Comparison of ENCODE assay signal across 8 mouse cellular contexts in the genomic region with DNA sequence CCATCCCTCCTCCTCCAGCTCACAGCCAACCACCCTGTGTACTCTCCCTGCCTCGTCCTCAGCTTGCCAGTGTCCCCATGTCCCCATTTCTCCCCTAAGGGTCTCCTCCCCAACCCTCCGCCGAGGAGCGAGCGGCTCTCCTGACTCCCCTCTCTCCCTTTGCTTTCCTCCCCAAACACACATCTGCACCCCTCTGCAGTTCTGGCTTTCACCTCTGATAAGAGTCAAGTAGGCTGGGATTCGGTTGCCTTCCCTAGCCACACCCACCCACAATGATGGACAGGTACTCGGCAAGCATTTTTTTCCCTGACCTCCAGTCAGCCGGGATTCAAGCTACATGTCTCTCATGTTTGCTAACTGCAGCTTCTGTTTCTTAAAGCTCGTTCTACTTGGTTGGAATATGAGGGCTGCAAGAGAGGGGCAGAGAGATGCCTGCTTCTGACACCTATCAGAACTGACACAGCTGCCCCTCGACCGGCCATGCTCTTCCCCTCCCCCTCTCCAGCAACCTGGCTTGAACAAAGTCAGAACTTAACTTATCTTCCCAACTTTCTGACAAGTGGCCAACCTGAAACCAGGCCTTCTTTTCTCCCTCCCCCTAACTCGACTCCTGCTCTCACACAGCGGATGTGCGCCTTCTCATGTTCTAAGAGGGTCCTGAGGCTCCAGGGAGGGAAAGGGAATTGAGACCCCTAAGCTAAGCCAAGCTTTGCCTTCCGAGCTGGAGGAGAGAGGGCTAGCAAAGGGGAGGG. TPM values are rescaled to one million over a fixed set of nuclear protein-coding genes. Genes with fewer than 3 reads are reported as not detected.
DNase-seq lines count a peak whose midpoint lies in the region; ATAC-seq and TF ChIP-seq lines count a peak whose summit lies in the region.

No protein-coding gene starts in this region.

- H3K9ac ChIP-seq in forebrain, embryonic 15.5 days (replicated peaks) = peak overlapping the region; percentile 75
- peak overlapping the region; percentile 75 for H3K9ac ChIP-seq in neural tube, embryonic 12.5 days

- no peaks in the 10 kb centered on the region for H3K4me1 ChIP-seq in cerebellum, adult 2 months (ENCODE audit: control insufficient read depth, insufficient read depth, low read length)
- H3K4me1 ChIP-seq in forebrain, embryonic 15.5 days = peaks cover 57% of the 10 kb centered on the region
- H3K4me1 ChIP-seq in neural tube, embryonic 12.5 days = peaks cover 62% of the 10 kb centered on the region

- TF ChIP-seq CTCF in cerebellum, adult 2 months (IDR thresholded peaks at IDR 0.05; ENCODE audit: borderline replicate concordance, insufficient read depth, low read depth, low read length) = no peak

- 0 out of 2 replicates have a peak, but pooled peaks have one; percentile 14 for ATAC-seq in forebrain, embryonic 15.5 days (replicated peaks)
- ATAC-seq in neural tube, embryonic 12.5 days (ENCODE audit: low FRiP score, low read depth) = no peak

- H3K27ac ChIP-seq in cerebellum, adult 2 months (ENCODE audit: insufficient read depth, low read length) = no peak overlapping the region
- peak overlapping the region; percentile 76 for H3K27ac ChIP-seq in forebrain, embryonic 15.5 days (replicated peaks)
- peak overlapping the region; percentile 47 for H3K27ac ChIP-seq in neural tube, embryonic 12.5 days

- WGBS in cerebellum, adult 2 months = 13% methylated on average over 15 of the region's 15 CpGs
- 2% methylated on average over 14 of the region's 15 CpGs for WGBS in forebrain, embryonic 15.5 days
- WGBS in neural tube, embryonic 12.5 days = 3% methylated on average over 15 of the region's 15 CpGs

- peaks cover 1% of the 10 kb centered on the region; the same call in 1 of the 2 replicates for H3K27me3 ChIP-seq in cerebellum, adult 2 months (ENCODE audit: control insufficient read depth, insufficient read depth, low read length)
- H3K27me3 ChIP-seq in forebrain, embryonic 15.5 days = 0 out of 2 replicates have a peak, but pooled peaks cover 4% of the 10 kb centered on the region
- H3K27me3 ChIP-seq in neural tube, embryonic 12.5 days (replicated peaks) = no peaks in the 10 kb centered on the region

- peak in 1 of 2 experiments; percentile 17 for DNase-seq in cerebellum, adult 2 months
- no peak for DNase-seq in cerebellum, adult 11-12 months
- DNase-seq in NIH3T3 (ENCODE audit: low read depth) (peak; percentile 80), liver (peak; percentile 38)
- DNase-seq in thymus, postnatal 4 days = no peak
- DNase-seq in left cerebral cortex, postnatal 25 days (ENCODE audit: low spot score in 2 of 2) = no peak

- no peaks in the 10 kb centered on the region for H3K9me3 ChIP-seq in forebrain, embryonic 15.5 days
- no peaks in the 10 kb centered on the region for H3K9me3 ChIP-seq in neural tube, embryonic 12.5 days

- intact Hi-C loops in left cerebral cortex, postnatal 25 days (cut with DNase I) = no loop called here

- H3K4me3 ChIP-seq in cerebellum, adult 2 months (replicated peaks; ENCODE audit: insufficient read depth, low read depth, low read length) = peak overlapping the region; percentile 17
- peak overlapping the region; percentile 85 for H3K4me3 ChIP-seq in forebrain, embryonic 15.5 days
- H3K4me3 ChIP-seq in neural tube, embryonic 12.5 days = peak overlapping the region; percentile 64

- no peak for TF ChIP-seq POLR2A in cerebellum, adult 2 months (IDR thresholded peaks at IDR 0.05; ENCODE audit: borderline replicate concordance, insufficient read depth, low read length)

- H3K36me3 ChIP-seq in forebrain, embryonic 15.5 days = no peaks in the 10 kb centered on the region
- H3K36me3 ChIP-seq in neural tube, embryonic 12.5 days = no peaks in the 10 kb centered on the region

- H3K4me2 ChIP-seq in forebrain, embryonic 15.5 days (replicated peaks) = peak overlapping the region; percentile 66
- peak overlapping the region; percentile 82 for H3K4me2 ChIP-seq in neural tube, embryonic 12.5 days (replicated peaks)

RNA-seq across cellular contexts. Expression of a gene that starts 2.0 kb away (rescaled TPM):
- polyA plus RNA-seq in cerebellum, adult 2 months (2012; rRNA removed) = 5.6 and 6.1 TPM in 2 replicates
- 5.0 and 5.7 TPM in 2 replicates for polyA plus RNA-seq in forebrain, embryonic 15.5 days (2015; fragmentation: Nextera tagmentation; extraction: Ambion mirVana)
- 12.9 and 13.2 TPM in 2 replicates for polyA plus RNA-seq in neural tube, embryonic 12.5 days (2016; fragmentation: Nextera tagmentation; extraction: Ambion mirVana)
- 1 to 10 TPM; 3.8 to 4.3 TPM for total RNA-seq in left cerebral cortex, postnatal 25 days (2021)

Comparison
In these comparisons a context has a peak if more than half of its experiments do, and no peak if none do; other contexts are left out.
1. DNase-seq: peak in NIH3T3 (single experiment) and liver (single experiment); none in cerebellum, adult 11-12 months (single experiment), thymus, postnatal 4 days (single experiment) and left cerebral cortex, postnatal 25 days (0 of 2).
2. H3K4me3 ChIP-seq: peak in every context shown above with its lines; median percentile 85 in forebrain, embryonic 15.5 days; 64 in neural tube, embryonic 12.5 days; 17 in cerebellum, adult 2 months.